8 mouse cellular contexts compared by ENCODE assay signal in the genomic region with DNA sequence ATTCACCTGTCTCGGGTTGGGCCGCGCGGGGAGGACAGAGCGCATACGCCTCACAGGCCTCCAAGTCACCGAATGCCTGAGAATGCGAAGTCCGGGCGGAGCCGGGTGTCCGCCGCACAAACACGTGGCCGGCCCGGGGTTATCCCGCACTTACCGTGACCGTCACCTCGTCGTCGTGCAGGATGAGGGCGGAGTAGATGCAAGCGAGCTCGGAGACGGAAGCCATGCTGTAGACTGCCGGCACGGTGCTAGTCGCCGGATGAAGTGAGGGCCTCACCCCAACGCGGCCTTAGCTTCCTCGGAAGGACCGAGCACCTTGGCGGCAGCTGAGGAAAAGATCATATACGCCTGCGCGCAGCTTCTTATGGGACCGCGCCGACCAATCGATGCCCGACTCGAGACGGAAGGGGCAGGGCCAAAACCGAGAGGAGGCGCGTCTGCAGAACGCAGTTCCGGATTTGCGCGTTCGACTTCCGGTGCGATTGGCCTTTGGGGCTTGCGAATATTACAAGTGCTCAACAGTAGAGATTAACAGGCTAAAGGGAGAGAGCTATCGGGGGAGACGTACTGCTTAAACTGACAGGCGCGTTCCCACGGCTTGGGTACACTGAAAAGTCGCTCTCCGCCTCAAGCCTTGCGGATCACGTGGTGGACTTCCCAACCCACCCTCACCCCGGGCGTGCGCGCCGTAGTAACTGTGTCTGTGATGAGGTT. TPM values are rescaled to one million over a fixed set of nuclear protein-coding genes. Genes with fewer than 3 reads are reported as not detected.
DNase-seq lines count a peak whose midpoint lies in the region; ATAC-seq lines count a peak whose summit lies in the region.

A gene (minus strand): TSS at position 340 of the 714 bp plus-strand sequence.

- WGBS in hindbrain, embryonic 11.5 days, result under 1% methylated on average over 65 of the region's 70 CpGs

- ATAC-seq in hindbrain, embryonic 11.5 days (ENCODE audit: low FRiP score), result peak; percentile 96

- no peaks in the 10 kb centered on the region for H3K27me3 ChIP-seq in hindbrain, embryonic 11.5 days (ENCODE audit: control insufficient read depth, insufficient read depth, low read length)

- H3K36me3 ChIP-seq in hindbrain, embryonic 11.5 days (ENCODE audit: control insufficient read depth, insufficient read depth, low read length), result peaks cover 4% of the 10 kb centered on the region; the same call in 1 of the 2 replicates

- H3K9ac ChIP-seq in hindbrain, embryonic 11.5 days (ENCODE audit: low read depth, low read length), result peak within 1 kb of the TSS; percentile 85

- 0 out of 2 replicates have a peak, but pooled peaks cover 2% of the 10 kb centered on the region for H3K4me1 ChIP-seq in hindbrain, embryonic 11.5 days (replicated peaks; ENCODE audit: control insufficient read depth, insufficient read depth, low read length)

- DNase-seq in Muller cell, postnatal 12 days (ENCODE audit: inconsistent ontology term), result peak; percentile 91
- DNase-seq in cerebellum, adult 9-11 months, result peak; percentile 97
- DNase-seq in frontal cortex, adult 2 months (ENCODE audit: extremely low spot score in 1 of 2, low spot score in 1 of 2), result peak; percentile 94 to 98
- peak; percentile 96 for DNase-seq in hindbrain, embryonic 11.5 days (ENCODE audit: low spot score)
- DNase-seq in layer of hippocampus, postnatal 10 days (ENCODE audit: low spot score in 2 of 2), result peak; percentile 92 to 96
- peak; percentile 98 for DNase-seq in lung, postnatal 10 days
- peak; percentile 94 for DNase-seq in ovary, postnatal 36 days (ENCODE audit: low spot score)
- DNase-seq in thymus, postnatal 25 days, result peak; percentile 96

- H3K27ac ChIP-seq in hindbrain, embryonic 11.5 days (ENCODE audit: low read depth, low read length), result peak within 1 kb of the TSS; percentile 90

- peak within 1 kb of the TSS; percentile 89 for H3K4me3 ChIP-seq in hindbrain, embryonic 11.5 days (ENCODE audit: low read depth, low read length)

- H3K9me3 ChIP-seq in hindbrain, embryonic 11.5 days (ENCODE audit: control insufficient read depth, low read length), result no peaks in the 10 kb centered on the region

- H3K4me2 ChIP-seq in hindbrain, embryonic 11.5 days (replicated peaks; ENCODE audit: low read depth, low read length), result peak within 1 kb of the TSS; percentile 84

RNA-seq across cellular contexts. Expression of the gene that starts here (rescaled TPM):
- polyA plus RNA-seq in frontal cortex, adult 2 months (2012; rRNA removed), result 3,748 and 3,865 TPM in 2 replicates
- polyA plus RNA-seq in hindbrain, embryonic 11.5 days (2014; fragmentation: Nextera tagmentation; extraction: Ambion mirVana), result 1,024 and 1,073 TPM in 2 replicates
- 1,000 to 10,000 TPM; 1,537 to 1,633 TPM for total RNA-seq in layer of hippocampus, postnatal 10 days (2021)

Comparison
In these comparisons a context has a peak if more than half of its experiments do, and no peak if none do; other contexts are left out.
1. Peak in every context shown above with its lines: DNase-seq, ATAC-seq, H3K4me3 ChIP-seq and H3K27ac ChIP-seq.